Mouse (Mus musculus) cerebellum, adult 2 months (tissue): Measurements from ENCODE around the gene Clec4a2.
"Not testable (repeated sequence)": the region's sequence is repeated elsewhere in the genome, so short reads cannot be mapped to it uniquely, and the experiment has no call there.

ENCODE experiments used
- CTCF ChIP-seq: fragments of 200-500 bp; IDR thresholded peaks from 2 replicates; pipeline ENCODE4 v1.5.1; 2011; ENCODE audit warnings: low read depth, mild to moderate bottlenecking, control low read depth, low read length, moderate library complexity, borderline replicate concordance; ENCODE audit not compliant: insufficient read depth
- POLR2A ChIP-seq: fragments of 200-500 bp; IDR thresholded peaks from 2 replicates; pipeline ENCODE4 v1.6.1; 2011; ENCODE audit warnings: low read length, control low read depth, borderline replicate concordance; ENCODE audit not compliant: insufficient read depth

GRCm38 (mm10) chr6:123184862-123185261 lies 78.6 kb downstream of the Clec4a2 start:
- TF ChIP-seq CTCF, POLR2A: not testable (repeated sequence)
